Mouse (Mus musculus) neutrophil, adult 5-6 weeks (primary cell): ENCODE measurements around the gene Tuba8. TPM values are rescaled to one million over a fixed set of nuclear protein-coding genes. Genes with fewer than 3 reads are reported as not detected.
A peak's percentile ranks its signal among the peaks of the same experiment; 100 is the strongest.

Source experiments
- ATAC-seq: fragments of 151-379, 151-347 bp; 2 replicates; pipeline ENCODE4 v1.8.0; 2017; ENCODE audit warnings: mild to moderate bottlenecking, moderate TSS enrichment; ENCODE audit not compliant: insufficient number of reproducible peaks, poor library complexity, low FRiP score, severe bottlenecking; ENCODE audit errors: extremely low read depth
- total RNA-seq: library from RNA; stranded (forward); fragments of 200-1000 nt; gene quantifications from 2 replicates; pipeline ENCODE4 v1.2.3, GENCODE M21; 2017

Gene Tuba8
- total RNA-seq, 1 experiment from 2014 or later = 1.7 TPM

GRCm38 (mm10) chr6:121270156-121270555 is 59.7 kb downstream of the Tuba8 start:
- ATAC-seq = no peak

- ATAC-seq = no peak
Observed at GRCm38 (mm10) chr6:121271707-121272074, 61.2 kb downstream of the Tuba8 start.

- ATAC-seq = peak; percentile 77
Observed at GRCm38 (mm10) chr6:121272075-121272800, 61.7 kb downstream of the Tuba8 start.

GRCm38 (mm10) chr6:121274356-121274755 is 63.9 kb downstream of the Tuba8 start:
- peak; percentile 43; the same call in 1 of the 2 replicates for ATAC-seq

Other genes starting within 250 kb of the Tuba8 start
- 13.6 and 17.1 TPM in 2 replicates for gene Mical3, start 79.7 kb upstream of the Tuba8 start, total RNA-seq
- 8.0 and 10.5 TPM in 2 replicates for gene Pex26, start 27.0 kb upstream of the Tuba8 start, total RNA-seq
- gene Usp18, start 35.2 kb downstream of the Tuba8 start, total RNA-seq = 21.8 and 24.1 TPM in 2 replicates
- gene Slc6a13, start 89.5 kb downstream of the Tuba8 start, total RNA-seq = 1.7 and 1.9 TPM in 2 replicates
- gene Slc6a12, start 132.4 kb downstream of the Tuba8 start, total RNA-seq = 3.8 and 4.0 TPM in 2 replicates